Mouse (Mus musculus) ES-E14 (cell line): ENCODE data around the gene Golga2.

ENCODE experiments used
- CHD2 ChIP-seq: IDR thresholded peaks from 2 replicates; pipeline ENCODE4 v1.6.1; 2014; ENCODE audit warnings: mild to moderate bottlenecking, low read depth, low read length, inconsistent platforms
- MAFK ChIP-seq: IDR thresholded peaks from 2 replicates; pipeline ENCODE4 v1.6.1; 2014; ENCODE audit warnings: mild to moderate bottlenecking, low read depth, low read length, inconsistent platforms; ENCODE audit not compliant: insufficient read depth
- ZC3H11A ChIP-seq: IDR thresholded peaks from 2 replicates; pipeline ENCODE4 v1.6.1; 2012; ENCODE audit warnings: low read depth, mild to moderate bottlenecking, inconsistent platforms, low read length, borderline replicate concordance
- ZNF384 ChIP-seq: IDR thresholded peaks from 2 replicates; pipeline ENCODE4 v1.6.1; 2012; ENCODE audit warnings: low read depth, low read length, inconsistent platforms

DNA sequence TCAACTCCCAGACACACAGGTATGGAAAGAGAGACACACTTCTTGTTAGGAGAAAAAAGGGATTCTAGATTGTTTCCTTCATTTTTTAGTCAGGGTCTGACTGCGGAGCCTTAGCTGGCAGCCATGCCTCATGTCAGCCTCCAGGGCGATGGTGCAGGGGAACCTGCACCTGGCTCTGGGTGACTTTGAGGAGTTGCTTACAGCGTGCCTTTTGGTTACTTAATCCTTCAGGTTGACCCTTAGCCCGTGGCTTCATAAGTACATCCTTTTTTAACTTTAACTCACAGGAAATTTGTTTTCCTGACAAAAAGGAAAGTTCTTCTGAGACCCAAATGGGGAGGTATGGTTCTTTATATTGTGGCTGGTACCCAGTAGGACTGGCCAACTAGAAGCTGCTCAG is 44.2 kb upstream of the Golga2 start:
- TF ChIP-seq ZC3H11A (no peak), ZNF384 (no peak), MAFK (no peak), CHD2 (no peak)
